Mouse (Mus musculus): Measurements from ENCODE around the gene Mob1b.
"Not testable (repeated sequence)": the region's sequence is repeated elsewhere in the genome, so short reads cannot be mapped to it uniquely, and the experiment has no call there.

The Mob1b gene

GRCm38 (mm10) chr5:88702041-88702440 is 18.6 kb upstream of the Mob1b start:
- DNase-seq, result peak; percentile 68 to 73

- no peak for DNase-seq
Measured at GRCm38 (mm10) chr5:88703551-88703950, 17.1 kb upstream of the Mob1b start.

GRCm38 (mm10) chr5:88711128-88711527 is 9.5 kb upstream of the Mob1b start:
- DNase-seq, result no peak

- DNase-seq, result no peak
Measured at GRCm38 (mm10) chr5:88711618-88712224, 8.9 kb upstream of the Mob1b start.

- DNase-seq, result no peak
Measured at GRCm38 (mm10) chr5:88712328-88712727, 8.3 kb upstream of the Mob1b start.

GRCm38 (mm10) chr5:88716983-88717382 is 3.7 kb upstream of the Mob1b start:
- DNase-seq, result no peak

- DNase-seq, result no peak
Measured at GRCm38 (mm10) chr5:88721003-88721475, 384 bp downstream of the Mob1b start.

- peak; percentile 51 to 67 for DNase-seq
Measured at GRCm38 (mm10) chr5:88721565-88722212, 1.0 kb downstream of the Mob1b start.

GRCm38 (mm10) chr5:88722213-88722600 is 1.6 kb downstream of the Mob1b start:
- peak; percentile 14 to 73 for DNase-seq

GRCm38 (mm10) chr5:88724030-88724429 is 3.4 kb downstream of the Mob1b start:
- DNase-seq, result no peak

- DNase-seq, result peak in 1 of 2 experiments; percentile 4
Measured at GRCm38 (mm10) chr5:88727593-88728144, 7.0 kb downstream of the Mob1b start.

GRCm38 (mm10) chr5:88734786-88735185 is 14.1 kb downstream of the Mob1b start:
- peak; percentile 12 to 63 for DNase-seq

- DNase-seq, result not testable (repeated sequence)
Measured at GRCm38 (mm10) chr5:88741065-88741464, 20.4 kb downstream of the Mob1b start.

GRCm38 (mm10) chr5:88747774-88748173 is 27.1 kb downstream of the Mob1b start:
- DNase-seq, result no peak

- DNase-seq, result no peak
Measured at GRCm38 (mm10) chr5:88753199-88753598, 32.5 kb downstream of the Mob1b start.

GRCm38 (mm10) chr5:88762611-88763010 is 42.0 kb downstream of the Mob1b start:
- DNase-seq, result no peak

GRCm38 (mm10) chr5:88764430-88764986 is 43.9 kb downstream of the Mob1b start:
- DNase-seq, result peak in 1 of 2 experiments; percentile 100

- peak in 1 of 2 experiments; percentile 99 for DNase-seq
Measured at GRCm38 (mm10) chr5:88764987-88765481, 44.4 kb downstream of the Mob1b start, which contains the start of gene Dck. Dck (plus strand) TSS chr5:88764996.

- DNase-seq, result no peak
Measured at GRCm38 (mm10) chr5:88765587-88765986, 44.9 kb downstream of the Mob1b start.

- DNase-seq, result no peak
Measured at GRCm38 (mm10) chr5:88766121-88766520, 45.5 kb downstream of the Mob1b start.

GRCm38 (mm10) chr5:88766863-88767262 is 46.2 kb downstream of the Mob1b start:
- DNase-seq, result no peak

GRCm38 (mm10) chr5:88768201-88768600 is 47.5 kb downstream of the Mob1b start:
- DNase-seq, result no peak

GRCm38 (mm10) chr5:88782072-88782765 is 61.6 kb downstream of the Mob1b start:
- DNase-seq, result peak in 1 of 2 experiments; percentile 17

Data from kidney, postnatal 36 days (tissue).